Mouse (Mus musculus) bone marrow macrophage, adult 2 months (primary cell): ENCODE data around the gene Cd47.

Source experiments
- CTCF ChIP-seq: IDR thresholded peaks from 2 replicates; pipeline ENCODE4 v1.5.1; 2012; ENCODE audit warnings: low read depth, mild to moderate bottlenecking, low read length, moderate library complexity
- POLR2A ChIP-seq: IDR thresholded peaks from 2 replicates; pipeline ENCODE4 v1.6.1; 2012; ENCODE audit warnings: mild to moderate bottlenecking, low read depth, low read length, borderline replicate concordance

GRCm38 (mm10) chr16:49818627-49819026 lies 18.3 kb downstream of the Cd47 start:
- TF ChIP-seq POLR2A = no peak
- no peak for TF ChIP-seq CTCF
